Mouse (Mus musculus) thymus, adult 2 months (tissue): ENCODE data around the gene Hsd11b1.

Experiments used
- CTCF ChIP-seq: fragments of 200-500 bp; IDR thresholded peaks from 2 replicates; pipeline ENCODE4 v1.5.1; 2012; ENCODE audit warnings: mild to moderate bottlenecking, control low read depth, low read length, moderate library complexity, borderline replicate concordance; ENCODE audit not compliant: control insufficient read depth, poor library complexity, insufficient read depth; ENCODE audit errors: extremely low read depth
- POLR2A ChIP-seq: fragments of 200-500 bp; IDR thresholded peaks from 2 replicates; pipeline ENCODE4 v1.6.1; 2012; ENCODE audit warnings: mild to moderate bottlenecking, low read length, control low read depth, moderate library complexity; ENCODE audit not compliant: control insufficient read depth, poor library complexity, insufficient read depth; ENCODE audit errors: extremely low read depth

- TF ChIP-seq POLR2A (no peak), CTCF (no peak)
Measured at GRCm38 (mm10) chr1:193207503-193207902, 56.4 kb downstream of the Hsd11b1 start, which contains the start of gene Lamb3.
